Mouse (Mus musculus): ENCODE data around the gene Hsd17b11. TPM values are rescaled to one million over a fixed set of nuclear protein-coding genes. Genes with fewer than 3 reads are reported as not detected.
"Not testable (repeated sequence)": the region's sequence is repeated elsewhere in the genome, so short reads cannot be mapped to it uniquely, and the experiment has no call there.

Hsd17b11 gene
- total RNA-seq, 2 experiments from 2014 or later, result 26.7 to 32.7 TPM

DNA sequence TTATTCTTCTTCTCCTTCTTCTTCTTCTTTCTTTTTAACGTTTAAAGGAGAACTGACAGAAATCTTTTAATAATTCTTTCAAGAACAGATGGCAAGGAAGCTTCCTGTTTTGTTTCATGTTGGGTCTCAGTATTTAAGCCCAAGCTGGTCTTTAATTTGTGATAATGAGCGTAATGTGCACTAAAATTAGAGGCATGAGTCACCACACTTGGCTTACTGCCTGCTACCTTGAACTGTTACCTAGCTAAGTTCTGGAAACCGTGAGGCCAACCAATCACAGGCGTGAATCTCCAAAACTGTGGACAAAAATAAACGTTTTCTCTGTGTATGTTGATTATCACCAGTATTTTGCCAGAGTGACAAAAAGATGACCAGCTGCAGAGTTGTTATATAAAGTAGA lies 23.0 kb downstream of the Hsd17b11 start:
- DNase-seq, result peak; percentile 31 to 63

DNA sequence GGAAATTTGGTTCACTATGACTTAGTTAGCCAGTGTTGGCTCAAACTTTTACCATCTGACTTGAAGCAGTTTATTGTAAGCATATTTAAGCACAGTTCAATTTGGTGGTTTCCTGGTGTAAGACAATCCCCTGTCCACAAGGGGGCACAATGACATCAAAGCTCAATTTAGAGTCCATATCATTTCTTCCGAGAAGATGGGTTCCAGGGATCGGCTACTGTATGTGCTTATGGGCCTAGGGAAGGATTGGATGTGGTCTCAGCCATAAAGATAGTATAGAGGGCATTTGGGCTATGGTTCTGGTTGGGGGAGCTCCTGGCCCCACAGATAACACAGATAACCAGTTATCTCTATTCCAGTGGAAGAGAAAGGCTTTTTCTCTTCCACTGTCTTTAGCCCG lies 26.5 kb downstream of the Hsd17b11 start:
- intact Hi-C loops (cut with DNase I), result loop anchor here (5.0 to 10.0 kb wide), 2 partner anchors 220 to 347 kb away; no protein-coding TSS in a partner anchor
- peak in 1 of 2 experiments; percentile 31 for DNase-seq

More for the DNA sequence above, 23.0 kb downstream of the Hsd17b11 start:
- intact Hi-C loops (cut with DNase I), result loop anchor here (1.0 to 10.0 kb wide), 4 partner anchors 41 to 344 kb away; no protein-coding TSS in a partner anchor

DNA sequence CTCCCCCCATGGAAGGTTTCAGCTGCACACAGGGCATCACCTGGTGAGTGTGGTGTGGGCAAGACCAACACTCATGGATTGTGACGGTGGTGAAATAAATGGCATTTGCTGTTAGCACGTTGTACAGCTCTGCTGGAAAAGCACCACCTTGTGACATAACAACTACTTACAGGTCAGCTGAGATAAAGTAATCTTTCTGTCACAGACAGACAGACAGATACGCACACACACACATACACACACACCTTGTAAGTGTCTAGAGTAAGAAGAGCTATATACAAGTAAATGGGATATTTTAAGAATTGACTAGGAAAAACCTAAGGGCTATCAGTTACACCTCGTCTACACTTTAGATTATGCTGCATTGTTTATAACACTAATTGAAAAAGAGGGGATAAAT lies 27.1 kb downstream of the Hsd17b11 start:
- intact Hi-C loops (cut with DNase I), result loop anchor here (5.0 to 10.0 kb wide), 2 partner anchors 220 to 348 kb away; no protein-coding TSS in a partner anchor
- DNase-seq, result no peak

DNA sequence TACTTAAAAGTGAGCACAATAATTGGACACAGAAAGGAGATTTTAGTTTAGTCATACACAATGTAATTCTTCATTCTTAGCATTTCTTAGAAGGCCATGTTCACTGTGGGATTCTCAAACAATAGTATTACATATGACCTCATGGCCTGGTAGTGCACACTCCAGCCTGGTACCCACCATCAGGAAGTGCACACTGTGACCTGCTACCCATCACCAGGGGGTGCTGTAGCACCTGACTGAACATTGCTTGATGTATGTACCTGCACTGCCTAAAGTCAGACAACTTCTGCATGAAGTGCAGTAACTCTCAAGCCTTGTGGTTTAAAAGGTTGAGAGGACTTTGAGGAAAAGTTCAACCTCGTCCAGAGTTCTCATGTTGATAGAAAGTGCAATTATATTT lies 28.1 kb downstream of the Hsd17b11 start:
- intact Hi-C loops (cut with DNase I), result loop anchor here (10.0 kb wide), 1 partner anchor 221 kb away; no protein-coding TSS in a partner anchor
- no peak for DNase-seq

DNA sequence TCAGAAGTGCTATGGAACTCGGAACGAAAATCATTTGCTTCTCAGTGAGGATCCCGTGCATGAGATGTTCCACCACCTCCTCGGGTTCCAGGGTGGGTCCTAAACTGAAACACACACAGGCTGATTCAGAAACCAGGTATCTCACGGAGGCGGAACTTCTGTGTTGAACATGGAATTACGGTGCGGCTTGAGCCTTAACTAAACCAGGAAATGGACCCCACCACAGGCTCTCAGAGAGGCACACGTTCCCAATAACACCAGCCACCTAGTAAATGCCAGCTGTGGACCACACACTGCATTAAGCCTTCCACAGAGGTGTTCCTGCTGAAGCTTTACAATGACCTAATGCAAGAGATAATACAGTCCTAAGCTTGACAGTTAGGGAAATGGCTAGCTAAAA lies 28.9 kb downstream of the Hsd17b11 start:
- intact Hi-C loops (cut with DNase I), result loop anchor here (10.0 kb wide), 1 partner anchor 222 kb away; no protein-coding TSS in a partner anchor
- no peak for DNase-seq

DNA sequence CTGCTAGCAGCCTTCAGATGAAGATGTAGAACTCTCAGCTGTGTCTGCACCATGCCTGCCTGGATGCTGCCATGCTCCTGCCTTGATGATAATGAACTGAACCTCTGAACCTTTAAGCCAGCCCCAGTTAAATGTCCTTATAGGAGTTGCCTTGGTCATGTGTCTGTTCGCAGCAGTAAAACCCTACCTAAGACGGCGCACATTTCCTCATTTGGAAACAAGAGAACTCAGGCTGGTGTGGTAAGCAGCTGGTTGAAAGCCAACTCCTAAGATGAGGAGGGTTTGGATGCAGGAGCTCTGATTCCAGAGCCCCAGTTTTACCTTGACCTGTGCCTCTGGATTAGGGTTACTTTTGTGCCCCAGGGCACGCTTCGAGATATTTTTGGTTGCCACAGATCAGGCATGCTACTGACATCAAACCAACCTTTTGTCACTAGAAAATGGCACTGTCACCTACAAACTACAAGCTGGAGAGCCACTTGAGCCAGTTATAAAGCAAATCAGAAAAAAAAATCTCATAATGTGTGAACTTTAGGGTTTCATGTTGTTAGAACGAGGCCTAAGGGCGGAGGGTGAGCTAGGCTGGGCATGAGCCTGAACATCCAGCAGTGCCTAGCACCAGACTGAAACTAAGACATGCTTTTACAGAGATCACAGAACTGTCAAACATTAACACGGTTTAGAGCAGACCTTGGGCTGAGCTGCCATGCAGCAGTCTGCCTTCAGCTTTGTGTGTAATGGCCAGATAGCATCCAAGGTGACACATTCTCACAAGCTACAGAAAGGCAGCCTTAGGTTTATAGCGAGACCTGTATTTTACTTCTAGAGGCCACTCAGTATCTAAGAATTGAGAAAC lies 40.8 kb downstream of the Hsd17b11 start:
- intact Hi-C loops (cut with DNase I), result no loop called here
- no peak for DNase-seq

DNA sequence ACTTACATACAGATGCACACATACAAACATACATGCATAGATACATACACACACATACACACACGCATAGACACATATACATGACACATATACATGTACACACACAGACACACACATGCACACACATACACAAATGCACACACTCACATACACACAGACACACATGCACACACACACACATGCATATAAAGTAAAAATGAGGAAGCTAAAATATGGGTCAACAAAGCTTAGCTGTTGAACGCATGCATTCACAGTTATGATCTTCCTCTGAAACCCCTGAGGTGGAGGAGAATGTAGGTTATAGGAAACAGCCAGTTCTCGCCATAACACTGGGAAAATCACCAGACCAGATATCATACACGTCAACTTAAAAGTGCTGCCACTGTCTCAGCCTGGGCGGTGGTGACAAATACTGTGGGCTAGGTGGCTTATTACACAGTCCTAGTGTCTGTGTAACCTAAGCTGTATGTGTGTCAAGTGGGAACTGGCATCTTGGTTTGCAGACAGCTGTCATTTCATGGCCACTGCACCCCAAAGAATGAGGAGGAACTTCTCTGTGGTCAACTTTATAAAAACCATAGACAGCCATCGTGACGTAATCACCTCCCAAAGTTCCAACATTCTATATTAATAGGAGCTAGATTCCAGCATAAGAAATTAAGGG lies 43.7 kb downstream of the Hsd17b11 start:
- intact Hi-C loops (cut with DNase I), result no loop called here
- no peak for DNase-seq

DNA sequence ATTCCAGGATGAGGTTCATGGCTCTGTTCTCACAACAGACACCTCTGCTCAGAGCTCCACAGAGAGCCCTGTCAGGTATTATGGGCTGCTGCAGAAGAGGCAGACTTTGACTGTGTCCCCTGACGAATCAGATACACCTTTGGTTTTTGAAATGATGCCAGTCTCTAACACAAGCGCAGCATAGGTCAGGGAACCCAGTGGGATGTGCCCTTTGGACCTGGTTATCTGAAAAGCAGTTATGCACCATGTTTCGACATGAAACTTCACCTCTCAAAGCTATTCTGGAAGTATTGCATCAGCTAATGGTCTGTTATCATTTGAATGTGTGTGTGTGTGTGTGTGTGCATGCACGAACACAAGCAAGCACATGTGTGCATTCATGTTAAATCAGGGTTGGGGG lies 44.4 kb downstream of the Hsd17b11 start, which contains the start of gene Hsd17b13:
TSS of gene Hsd17b13 (minus strand) at position 114 of the 400 bp plus-strand sequence.
- intact Hi-C loops (cut with DNase I), result no loop called here
- DNase-seq, result no peak

DNA sequence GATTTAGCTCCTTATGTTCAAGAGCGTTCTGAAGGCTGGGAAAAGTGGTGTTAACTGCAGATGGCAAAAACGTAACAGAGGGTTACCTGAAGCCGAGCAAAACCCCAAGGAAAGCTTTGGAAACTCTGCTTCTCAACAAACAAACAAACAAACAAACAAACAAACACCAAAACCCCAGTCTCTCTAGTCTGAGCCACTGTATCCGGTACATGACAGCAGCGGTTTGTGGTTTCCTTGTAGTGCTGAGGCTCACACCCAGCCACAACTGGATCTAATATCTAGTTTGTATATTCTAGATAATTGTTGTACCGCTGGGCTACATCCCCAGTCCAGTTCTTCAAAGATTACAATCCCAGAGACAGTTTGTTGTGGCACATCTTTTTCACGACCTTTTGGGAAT lies 46.0 kb downstream of the Hsd17b11 start:
- no peak for DNase-seq
- intact Hi-C loops (cut with DNase I), result no loop called here

DNA sequence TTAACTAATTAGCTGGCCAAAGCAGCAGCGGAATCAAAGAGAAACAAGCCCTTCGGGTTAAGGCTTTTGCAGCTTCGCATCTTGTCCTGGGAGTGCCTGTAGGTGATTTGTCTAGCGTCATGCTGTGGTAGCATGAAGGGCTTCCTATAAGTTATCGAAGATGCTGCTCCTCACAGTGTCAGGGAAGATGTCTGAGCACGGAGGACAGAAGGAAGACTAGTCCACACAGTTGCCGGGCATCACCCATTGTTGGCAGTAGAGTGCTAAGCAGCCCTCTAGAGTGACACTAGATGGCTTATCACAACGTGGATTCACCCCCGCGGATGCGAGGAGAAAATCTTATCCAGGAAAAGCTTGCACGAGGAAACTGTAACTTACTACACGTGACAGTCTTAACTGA lies 48.9 kb downstream of the Hsd17b11 start:
- peak in 1 of 2 experiments; percentile 7 for DNase-seq
- intact Hi-C loops (cut with DNase I), result no loop called here

DNA sequence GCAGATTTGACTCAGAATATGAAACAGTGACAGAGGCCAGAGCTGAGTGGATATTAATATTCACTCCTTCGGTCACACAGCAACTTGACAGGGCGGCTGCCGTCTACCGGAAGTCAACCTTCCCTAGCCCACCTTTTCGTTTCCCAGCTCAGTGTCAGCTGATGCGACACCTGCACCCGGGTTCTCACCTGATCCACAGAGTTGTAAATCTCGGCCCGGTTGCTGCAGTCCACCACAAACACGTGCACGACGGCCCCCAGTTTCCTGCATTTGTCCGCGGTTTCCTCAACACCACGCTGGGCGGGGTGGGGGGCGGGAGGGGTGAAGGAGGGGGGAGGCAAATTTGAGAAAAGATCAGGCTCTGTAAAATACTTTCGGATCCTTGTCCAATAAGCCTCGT lies 49.3 kb downstream of the Hsd17b11 start:
- intact Hi-C loops (cut with DNase I), result no loop called here
- DNase-seq, result no peak

DNA sequence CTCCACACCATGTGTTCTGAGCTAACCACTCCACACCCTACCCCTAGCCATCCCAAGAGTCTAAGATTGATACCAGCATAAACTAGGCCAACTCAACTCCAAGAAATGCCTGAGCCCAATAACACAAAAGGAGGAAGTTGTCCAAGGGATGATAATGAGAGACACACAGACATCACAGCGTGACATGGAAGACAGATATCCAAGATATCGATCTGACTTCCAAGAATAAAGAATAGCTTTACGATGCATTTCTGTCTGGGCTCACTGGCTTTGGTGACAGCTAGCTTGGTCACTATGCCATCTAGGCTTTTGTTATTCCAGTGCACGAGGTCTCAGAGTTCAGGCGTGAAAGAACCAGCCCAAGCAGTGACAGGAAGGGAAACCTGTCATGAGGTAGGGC lies 50.7 kb downstream of the Hsd17b11 start:
- intact Hi-C loops (cut with DNase I), result no loop called here
- DNase-seq, result no peak

DNA sequence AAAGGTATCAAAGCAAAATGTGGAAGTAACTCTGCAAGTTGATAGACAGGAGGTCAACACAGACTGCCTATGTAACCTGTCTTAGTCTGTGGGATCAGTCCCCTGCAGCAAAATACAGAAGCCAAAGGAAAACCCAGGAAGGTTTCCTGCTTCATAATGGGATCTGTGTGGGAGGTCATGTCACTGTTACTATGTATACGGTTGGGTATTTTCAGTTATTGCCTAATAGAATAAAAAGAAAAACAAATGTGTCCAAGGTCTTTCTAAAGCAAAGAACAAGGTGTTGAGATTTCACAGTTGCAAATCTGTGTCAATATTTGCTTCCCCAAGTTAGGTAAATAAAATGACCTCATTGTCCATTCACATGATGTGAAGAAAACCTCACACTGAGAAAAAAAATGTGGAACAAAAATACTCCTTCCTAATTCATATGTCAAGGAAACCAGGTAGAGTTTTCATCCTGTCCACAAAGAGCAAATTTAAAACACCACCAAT lies 58.7 kb downstream of the Hsd17b11 start:
- intact Hi-C loops (cut with DNase I), result no loop called here
- no peak for DNase-seq

DNA sequence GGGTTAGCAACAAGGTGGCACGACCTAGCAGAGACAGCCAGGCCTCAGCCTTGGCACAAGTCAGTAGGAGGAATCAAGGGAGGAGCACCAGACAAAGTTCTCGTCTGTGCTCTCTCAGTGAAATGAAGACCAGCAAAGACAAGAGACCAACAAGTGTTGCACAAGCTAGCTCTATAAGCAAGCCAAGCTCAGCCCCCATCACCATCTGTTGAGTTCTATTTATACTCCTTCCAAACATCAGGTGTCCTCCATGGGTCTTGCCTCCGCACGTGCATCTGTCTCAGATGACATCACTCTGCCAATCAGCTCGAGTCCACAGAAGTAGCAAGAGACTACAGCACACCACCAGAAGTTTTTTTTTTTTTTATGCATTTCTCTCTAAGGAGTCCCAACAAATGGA lies 67.1 kb downstream of the Hsd17b11 start:
- DNase-seq, result no peak
- intact Hi-C loops (cut with DNase I), result no loop called here

DNA sequence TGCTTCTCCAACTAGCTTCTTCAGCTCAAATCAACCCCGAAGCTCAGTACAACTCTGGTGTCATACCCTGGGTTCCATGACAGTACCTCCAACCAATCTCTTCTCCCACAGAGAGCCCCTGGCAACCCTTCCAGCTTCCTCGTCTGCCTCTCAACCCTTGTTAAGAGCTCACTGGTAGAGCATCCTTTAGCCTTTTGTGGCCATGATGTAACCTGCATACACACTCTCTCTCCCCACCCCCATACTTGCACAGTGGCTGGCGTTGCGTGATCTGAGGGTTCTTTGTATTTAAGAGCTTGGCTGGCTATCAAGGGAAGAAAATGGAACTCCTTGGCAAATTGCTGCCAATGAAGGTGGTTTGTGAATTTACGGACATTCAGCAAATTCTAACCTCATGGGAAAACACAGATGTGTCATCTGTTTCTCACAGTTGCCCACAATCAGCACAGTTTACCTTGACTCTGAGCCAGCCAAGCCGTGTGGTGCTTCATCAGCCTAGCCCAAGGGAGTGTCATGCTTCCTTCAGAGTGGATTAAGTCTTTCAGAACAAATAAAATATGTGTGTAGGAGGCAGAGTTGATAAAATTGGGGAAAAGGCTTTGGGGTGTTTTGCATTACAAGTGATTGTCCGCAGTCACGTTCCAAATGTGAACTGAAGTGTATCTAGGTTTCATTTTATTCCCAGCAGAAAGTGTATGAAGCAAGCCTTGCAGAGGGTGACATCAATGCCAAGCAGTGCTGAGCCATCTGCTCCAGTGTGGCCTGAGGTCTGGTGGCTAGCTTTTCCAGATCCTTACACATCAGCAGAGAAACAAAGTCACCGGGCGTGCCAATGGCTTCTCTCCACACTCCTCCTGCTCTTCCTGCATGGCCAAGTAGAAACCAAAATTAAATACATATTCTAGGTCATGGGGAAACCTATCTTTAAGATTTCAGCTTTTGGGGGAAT lies 68.3 kb downstream of the Hsd17b11 start:
- DNase-seq, result peak in 1 of 2 experiments; percentile 14
- intact Hi-C loops (cut with DNase I), result no loop called here

DNA sequence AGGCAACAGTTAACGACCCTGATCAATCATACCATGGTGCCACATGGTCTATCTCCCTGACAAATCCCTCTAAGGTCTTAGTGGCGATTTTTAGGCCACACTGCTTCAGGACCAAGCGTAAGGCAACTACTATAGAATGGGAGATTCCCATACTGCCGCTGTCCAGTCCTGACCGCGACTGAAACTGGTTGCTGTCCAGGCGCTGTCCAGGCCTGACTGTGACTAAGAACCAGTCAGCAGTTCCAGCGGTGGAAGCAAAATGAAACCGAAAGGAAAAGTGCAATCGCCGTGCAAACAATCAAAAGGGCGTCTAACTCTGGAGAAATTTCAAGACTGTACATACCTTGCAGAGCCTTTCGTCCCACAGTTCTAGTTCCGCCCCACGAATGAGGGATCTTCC lies 71.6 kb downstream of the Hsd17b11 start:
- DNase-seq; intact Hi-C loops (cut with DNase I): not testable (repeated sequence)

DNA sequence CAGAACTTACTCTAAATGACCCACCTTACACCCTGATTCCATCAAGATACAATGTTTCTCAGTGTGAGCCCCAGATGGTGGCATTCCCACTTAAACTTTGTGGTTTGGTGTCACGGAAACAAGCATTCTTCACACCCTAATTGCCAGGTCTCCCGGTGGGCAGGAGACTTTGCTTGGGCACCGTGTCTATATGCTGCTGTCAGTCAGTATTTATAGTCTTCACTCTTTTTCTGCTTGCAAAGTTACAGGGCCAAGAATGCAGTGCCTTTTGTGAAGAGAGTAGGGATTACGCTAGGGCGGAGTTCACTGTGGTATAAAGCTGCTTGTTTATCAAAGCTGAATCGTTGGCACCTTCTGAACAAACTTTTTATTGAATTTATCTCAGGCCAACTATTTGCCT lies 78.5 kb downstream of the Hsd17b11 start:
- DNase-seq, result no peak
- intact Hi-C loops (cut with DNase I), result no loop called here

DNA sequence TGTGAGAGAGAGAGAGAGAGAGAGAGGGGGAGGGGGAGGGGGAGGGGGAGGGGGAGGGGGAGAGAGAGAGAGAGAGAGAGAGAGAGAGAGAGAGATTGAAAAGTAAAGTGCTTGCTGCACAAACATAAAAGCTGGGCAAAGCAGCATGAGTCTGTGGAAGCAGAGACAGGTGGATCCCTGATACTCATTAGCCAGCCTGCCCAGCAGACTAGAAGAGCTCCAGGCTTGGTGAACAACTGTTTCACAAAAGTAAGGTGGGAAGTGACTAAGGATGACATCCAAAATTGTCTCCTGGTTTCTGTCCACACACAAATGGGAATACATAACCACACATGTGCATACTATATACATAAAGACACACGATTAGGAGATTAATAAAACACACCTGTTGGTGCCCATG lies 81.9 kb downstream of the Hsd17b11 start:
- intact Hi-C loops (cut with DNase I), result no loop called here
- DNase-seq, result no peak
